Mouse (Mus musculus) heart, adult 2 months (tissue): Measurements from ENCODE around the gene Rin2.

Experiments
- CTCF ChIP-seq: fragments of 200-600 bp; IDR thresholded peaks from 2 replicates; pipeline ENCODE4 v1.8.1; 2022; ENCODE audit warnings: antibody characterized with exemption, mild to moderate bottlenecking, moderate library complexity
- EP300 ChIP-seq: fragments of 200-500 bp; IDR thresholded peaks from 2 replicates; pipeline ENCODE4 v1.6.1; 2011; ENCODE audit warnings: low read depth, low read length, control low read depth; ENCODE audit not compliant: insufficient read depth
- POLR2A ChIP-seq: fragments of 200-500 bp; IDR thresholded peaks from 2 replicates; pipeline ENCODE4 v1.6.1; 2011; ENCODE audit warnings: mild to moderate bottlenecking, low read depth, low read length, control low read depth; ENCODE audit not compliant: insufficient read depth

DNA sequence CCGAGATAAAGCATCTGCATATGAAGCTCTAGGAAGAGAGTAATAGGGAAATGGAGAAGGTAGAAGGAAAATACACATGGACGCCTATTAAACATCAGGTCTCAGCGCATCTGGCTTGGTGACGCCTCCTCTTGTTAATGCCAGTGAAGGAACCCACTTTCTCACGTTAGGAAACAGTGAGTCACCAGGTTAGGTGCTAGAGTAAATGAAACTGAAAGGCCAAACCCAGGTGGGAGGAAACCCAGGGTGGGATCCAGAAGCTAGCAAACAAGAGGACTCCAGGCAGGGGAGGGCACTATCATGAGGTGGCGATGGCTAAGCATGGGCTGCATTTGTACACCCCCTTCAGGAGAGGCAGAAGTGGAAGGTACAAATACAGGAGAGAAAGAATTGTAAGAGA lies 230.1 kb downstream of the Rin2 start:
- no peak for TF ChIP-seq CTCF
- TF ChIP-seq EP300, result no peak
- no peak for TF ChIP-seq POLR2A
